Mouse (Mus musculus): Measurements from ENCODE around the gene Cnp.

DNA sequence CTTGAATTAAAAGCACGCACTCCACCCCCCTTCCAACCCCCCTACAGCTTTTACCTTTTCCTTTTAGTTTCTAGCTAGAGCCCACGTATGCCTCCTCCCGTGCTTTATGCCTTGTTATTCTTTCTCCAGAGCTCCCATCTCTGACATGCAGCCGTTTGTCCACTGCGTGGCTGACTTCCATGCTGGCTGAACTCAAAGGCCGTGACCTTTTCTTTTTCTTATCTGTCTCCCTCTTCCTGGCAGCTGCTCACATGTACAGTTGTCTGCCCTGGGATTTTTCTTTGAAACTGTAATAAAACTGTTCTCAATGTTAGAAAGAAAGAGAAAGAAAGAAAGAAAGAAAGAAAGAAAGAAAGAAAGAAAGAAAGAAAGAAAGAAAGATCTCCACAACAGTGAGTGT lies 33.7 kb upstream of the Cnp start:
- TF ChIP-seq CTCF (IDR thresholded peaks at IDR 0.05; ENCODE audit: extremely low read depth, insufficient read depth, insufficient read length, insufficient replicate concordance) (no peak), POLR2A (IDR thresholded peaks at IDR 0.05; ENCODE audit: low read depth, low read length) (no peak)

Measured in spleen, adult 2 months (tissue).